Mouse (Mus musculus) liver, postnatal 0 days (tissue): Measurements from ENCODE around the gene Sap30l.

Experiments used
- CTCF ChIP-seq: sonication (generic); IDR thresholded peaks from 2 replicates; pipeline ENCODE4 v1.5.1; 2016; ENCODE audit warnings: antibody characterized with exemption, low read depth
- EP300 ChIP-seq: IDR thresholded peaks from 2 replicates; pipeline ENCODE4 v1.6.1; 2016; ENCODE audit warnings: antibody characterized with exemption, low read depth, mild to moderate bottlenecking

DNA sequence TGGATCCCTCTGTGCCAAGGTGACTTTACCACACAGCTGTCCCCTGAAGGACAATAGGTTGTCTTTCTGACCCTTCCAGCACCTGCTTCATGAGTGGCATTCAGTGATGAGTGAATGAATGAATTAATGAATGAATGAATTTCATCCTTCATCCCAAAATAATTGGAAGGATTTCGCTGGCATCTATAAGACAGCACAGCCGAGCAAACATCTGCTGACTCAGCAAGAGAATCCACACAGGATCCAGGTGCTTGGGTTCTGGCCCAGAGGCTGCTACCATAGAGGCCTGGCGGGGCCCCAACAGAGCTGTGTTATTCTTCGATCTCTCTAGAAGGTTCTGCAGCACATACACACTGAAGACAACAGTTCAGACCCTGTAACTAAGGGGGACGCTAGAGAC, 30.7 kb upstream of the Sap30l start:
- TF ChIP-seq CTCF (no peak), EP300 (no peak)
